Mouse (Mus musculus): ENCODE data around the gene Apol11b.
"Not testable (repeated sequence)": the region's sequence is repeated elsewhere in the genome, so short reads cannot be mapped to it uniquely, and the experiment has no call there.

Gene Apol11b

GRCm38 (mm10) chr15:77643176-77643575 is at the start of gene Apol11b:
Gene Apol11b, minus strand, starts transcription at chr15:77643286.
- DNase-seq (ENCODE audit: low read depth, low spot score) = not testable (repeated sequence)

- peak; percentile 18 for DNase-seq (ENCODE audit: low read depth, low spot score)
Observed at GRCm38 (mm10) chr15:77691532-77692311, 48.6 kb upstream of the Apol11b start.

GRCm38 (mm10) chr15:77683944-77684343 is 40.9 kb upstream of the Apol11b start:
- DNase-seq (ENCODE audit: low read depth, low spot score) = not testable (repeated sequence)

GRCm38 (mm10) chr15:77674081-77674480 is 31.0 kb upstream of the Apol11b start:
- DNase-seq (ENCODE audit: low read depth, low spot score) = not testable (repeated sequence)

GRCm38 (mm10) chr15:77661841-77662240 is 18.8 kb upstream of the Apol11b start:
- not testable (repeated sequence) for DNase-seq (ENCODE audit: low read depth, low spot score)

GRCm38 (mm10) chr15:77659773-77660172 is 16.7 kb upstream of the Apol11b start:
- not testable (repeated sequence) for DNase-seq (ENCODE audit: low read depth, low spot score)

GRCm38 (mm10) chr15:77651143-77651542 is 8.1 kb upstream of the Apol11b start:
- not testable (repeated sequence) for DNase-seq (ENCODE audit: low read depth, low spot score)

- not testable (repeated sequence) for DNase-seq (ENCODE audit: low read depth, low spot score)
Observed at GRCm38 (mm10) chr15:77629822-77630221, 13.3 kb downstream of the Apol11b start.

- DNase-seq (ENCODE audit: low read depth, low spot score) = not testable (repeated sequence)
Observed at GRCm38 (mm10) chr15:77628647-77629046, 14.4 kb downstream of the Apol11b start.

GRCm38 (mm10) chr15:77626471-77626870 is 16.6 kb downstream of the Apol11b start:
- DNase-seq (ENCODE audit: low read depth, low spot score) = not testable (repeated sequence)

GRCm38 (mm10) chr15:77624710-77625109 is 18.4 kb downstream of the Apol11b start:
- DNase-seq (ENCODE audit: low read depth, low spot score) = no peak

GRCm38 (mm10) chr15:77606069-77606468 is 37.0 kb downstream of the Apol11b start:
- no peak for DNase-seq (ENCODE audit: low read depth, low spot score)

GRCm38 (mm10) chr15:77598958-77599357 is 44.1 kb downstream of the Apol11b start, which contains the start of gene Gm36245:
Gene Gm36245, plus strand, starts transcription at chr15:77599258.
- no peak for DNase-seq (ENCODE audit: low read depth, low spot score)

- DNase-seq (ENCODE audit: low read depth, low spot score) = no peak
Observed at GRCm38 (mm10) chr15:77598429-77598828, 44.7 kb downstream of the Apol11b start.

GRCm38 (mm10) chr15:77595961-77596360 is 47.1 kb downstream of the Apol11b start, which contains the start of gene Apol10b:
Gene Apol10b, minus strand, starts transcription at chr15:77596125.
- no peak for DNase-seq (ENCODE audit: low read depth, low spot score)

- no peak for DNase-seq (ENCODE audit: low read depth, low spot score)
Observed at GRCm38 (mm10) chr15:77593557-77593956, 49.5 kb downstream of the Apol11b start.

GRCm38 (mm10) chr15:77590881-77591280 is 52.2 kb downstream of the Apol11b start:
- no peak for DNase-seq (ENCODE audit: low read depth, low spot score)

GRCm38 (mm10) chr15:77588981-77589380 is 54.1 kb downstream of the Apol11b start:
- DNase-seq (ENCODE audit: low read depth, low spot score) = no peak

GRCm38 (mm10) chr15:77587026-77587425 is 56.1 kb downstream of the Apol11b start:
- DNase-seq (ENCODE audit: low read depth, low spot score) = no peak

All from forelimb bud, embryonic 11.5 days (tissue).